Mouse (Mus musculus): ENCODE data around the gene Syt7. TPM values are rescaled to one million over a fixed set of nuclear protein-coding genes. Genes with fewer than 3 reads are reported as not detected.

The Syt7 gene
- polyA plus RNA-seq, 1 experiment = 4.1 TPM

DNA sequence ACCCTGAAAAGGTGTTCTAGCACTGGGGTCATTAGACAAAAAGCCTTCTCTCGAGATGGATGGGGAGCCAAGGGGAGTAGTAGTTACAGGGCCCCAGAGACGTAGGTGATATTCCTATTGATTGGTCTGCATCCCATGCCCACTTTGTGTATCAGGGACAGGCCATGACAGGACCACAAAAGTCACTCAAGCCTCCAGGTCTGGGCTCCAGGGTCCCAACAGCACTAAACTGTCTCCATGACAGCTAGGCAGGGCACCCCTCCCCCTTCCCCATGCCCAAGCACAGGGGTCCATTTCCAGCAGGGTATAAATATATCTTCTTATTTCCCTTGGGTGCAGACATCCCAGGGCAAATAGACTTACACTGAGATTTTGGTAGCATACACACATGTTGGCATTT lies 8.1 kb downstream of the Syt7 start:
- H3K9me3 ChIP-seq (replicated peaks; ENCODE audit: control insufficient read depth, insufficient read depth, low read length, poor library complexity, severe bottlenecking) = no peaks in the 10 kb centered on the region
- TF ChIP-seq CTCF (IDR thresholded peaks at IDR 0.05; ENCODE audit: low read depth, low read length) (no peak), POLR2A (IDR thresholded peaks at IDR 0.05; ENCODE audit: insufficient read depth, low read length) (no peak), EP300 (IDR thresholded peaks at IDR 0.05; ENCODE audit: insufficient read depth, low read depth, low read length) (no peak)
- no peak overlapping the region for H3K27ac ChIP-seq (ENCODE audit: insufficient read depth, low read length)
- H3K9ac ChIP-seq (ENCODE audit: low read depth, poor library complexity, severe bottlenecking) = no peak overlapping the region
- H3K27me3 ChIP-seq (ENCODE audit: control insufficient read depth, insufficient read depth, low read length, poor library complexity, severe bottlenecking) = no peaks in the 10 kb centered on the region
- H3K36me3 ChIP-seq (ENCODE audit: control insufficient read depth, insufficient read depth, low read length, poor library complexity, severe bottlenecking) = no peaks in the 10 kb centered on the region
- H3K4me1 ChIP-seq (ENCODE audit: control insufficient read depth, insufficient read depth, low read length) = no peaks in the 10 kb centered on the region
- H3K4me3 ChIP-seq (ENCODE audit: low read depth, low read length) = no peak overlapping the region

DNA sequence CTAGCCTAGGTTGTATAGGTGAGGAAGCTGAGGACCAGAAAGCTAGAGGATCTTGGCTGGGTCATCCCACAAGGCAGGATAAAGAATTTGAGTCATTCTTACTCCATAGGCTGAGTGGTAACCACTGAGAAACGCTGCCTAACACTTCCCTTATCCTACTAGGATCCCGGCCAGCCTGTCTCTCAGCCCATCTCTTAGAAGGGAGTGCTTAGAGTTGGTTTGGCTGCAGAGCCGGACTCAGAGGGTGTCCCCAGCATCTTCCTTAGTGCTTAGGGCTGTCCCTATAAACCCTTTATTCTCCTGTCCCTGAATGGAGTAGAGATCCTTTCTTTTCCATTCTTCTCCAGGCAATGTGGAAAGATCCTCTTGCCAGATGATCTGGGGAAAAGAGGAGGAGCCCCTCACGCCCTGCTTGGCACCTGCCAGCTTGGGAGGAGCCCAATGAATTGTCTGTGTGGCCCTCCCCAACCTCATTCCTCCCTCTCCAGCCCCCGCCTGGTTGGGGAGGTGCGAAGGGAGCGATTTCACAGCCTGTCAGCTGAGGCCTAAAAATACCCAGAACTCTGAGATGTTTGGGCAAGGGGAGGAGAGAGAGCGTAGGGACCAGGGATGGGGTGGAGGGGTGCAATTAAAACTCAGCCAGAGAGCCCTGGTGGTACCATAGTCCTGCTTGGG lies 8.7 kb downstream of the Syt7 start:
- Histone ChIP-seq H3K27ac (ENCODE audit: insufficient read depth, low read length) (no peak overlapping the region), H3K9me3 (replicated peaks; ENCODE audit: control insufficient read depth, insufficient read depth, low read length, poor library complexity, severe bottlenecking) (no peaks in the 10 kb centered on the region), H3K4me3 (ENCODE audit: low read depth, low read length) (no peak overlapping the region), H3K27me3 (ENCODE audit: control insufficient read depth, insufficient read depth, low read length, poor library complexity, severe bottlenecking) (no peaks in the 10 kb centered on the region), H3K36me3 (ENCODE audit: control insufficient read depth, insufficient read depth, low read length, poor library complexity, severe bottlenecking) (no peaks in the 10 kb centered on the region), H3K4me1 (ENCODE audit: control insufficient read depth, insufficient read depth, low read length) (no peaks in the 10 kb centered on the region), H3K9ac (ENCODE audit: low read depth, poor library complexity, severe bottlenecking) (no peak overlapping the region)
- TF ChIP-seq CTCF (IDR thresholded peaks at IDR 0.05; ENCODE audit: low read depth, low read length) = no peak
- no peak for TF ChIP-seq POLR2A (IDR thresholded peaks at IDR 0.05; ENCODE audit: insufficient read depth, low read length)
- TF ChIP-seq EP300 (IDR thresholded peaks at IDR 0.05; ENCODE audit: insufficient read depth, low read depth, low read length) = no peak

DNA sequence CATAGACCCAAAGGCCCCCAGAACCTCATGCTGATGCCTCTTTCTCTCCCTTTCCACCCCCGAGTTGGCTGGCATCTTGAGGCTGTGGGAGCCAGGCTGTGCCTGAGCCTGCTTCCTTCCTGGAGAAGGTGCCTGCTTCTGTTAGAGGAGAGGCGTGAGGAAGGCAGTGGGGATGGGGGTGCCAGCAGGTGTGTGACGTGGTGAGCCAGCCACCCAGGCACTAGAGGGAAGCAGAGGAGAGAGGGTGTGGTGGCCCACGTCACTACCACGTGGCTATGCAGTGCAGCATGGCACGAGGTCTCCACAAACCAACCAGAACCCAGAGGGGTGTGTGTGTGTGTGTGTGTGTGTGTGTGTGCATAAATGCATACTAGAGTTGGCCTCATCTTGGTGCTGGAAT lies 9.4 kb downstream of the Syt7 start:
- Histone ChIP-seq H3K36me3 (ENCODE audit: control insufficient read depth, insufficient read depth, low read length, poor library complexity, severe bottlenecking) (no peaks in the 10 kb centered on the region), H3K4me1 (ENCODE audit: control insufficient read depth, insufficient read depth, low read length) (no peaks in the 10 kb centered on the region), H3K9ac (ENCODE audit: low read depth, poor library complexity, severe bottlenecking) (no peak overlapping the region), H3K9me3 (replicated peaks; ENCODE audit: control insufficient read depth, insufficient read depth, low read length, poor library complexity, severe bottlenecking) (no peaks in the 10 kb centered on the region), H3K27ac (ENCODE audit: insufficient read depth, low read length) (no peak overlapping the region), H3K27me3 (ENCODE audit: control insufficient read depth, insufficient read depth, low read length, poor library complexity, severe bottlenecking) (no peaks in the 10 kb centered on the region), H3K4me3 (ENCODE audit: low read depth, low read length) (no peak overlapping the region)
- TF ChIP-seq CTCF (IDR thresholded peaks at IDR 0.05; ENCODE audit: low read depth, low read length) (no peak), POLR2A (IDR thresholded peaks at IDR 0.05; ENCODE audit: insufficient read depth, low read length) (no peak), EP300 (IDR thresholded peaks at IDR 0.05; ENCODE audit: insufficient read depth, low read depth, low read length) (no peak)

DNA sequence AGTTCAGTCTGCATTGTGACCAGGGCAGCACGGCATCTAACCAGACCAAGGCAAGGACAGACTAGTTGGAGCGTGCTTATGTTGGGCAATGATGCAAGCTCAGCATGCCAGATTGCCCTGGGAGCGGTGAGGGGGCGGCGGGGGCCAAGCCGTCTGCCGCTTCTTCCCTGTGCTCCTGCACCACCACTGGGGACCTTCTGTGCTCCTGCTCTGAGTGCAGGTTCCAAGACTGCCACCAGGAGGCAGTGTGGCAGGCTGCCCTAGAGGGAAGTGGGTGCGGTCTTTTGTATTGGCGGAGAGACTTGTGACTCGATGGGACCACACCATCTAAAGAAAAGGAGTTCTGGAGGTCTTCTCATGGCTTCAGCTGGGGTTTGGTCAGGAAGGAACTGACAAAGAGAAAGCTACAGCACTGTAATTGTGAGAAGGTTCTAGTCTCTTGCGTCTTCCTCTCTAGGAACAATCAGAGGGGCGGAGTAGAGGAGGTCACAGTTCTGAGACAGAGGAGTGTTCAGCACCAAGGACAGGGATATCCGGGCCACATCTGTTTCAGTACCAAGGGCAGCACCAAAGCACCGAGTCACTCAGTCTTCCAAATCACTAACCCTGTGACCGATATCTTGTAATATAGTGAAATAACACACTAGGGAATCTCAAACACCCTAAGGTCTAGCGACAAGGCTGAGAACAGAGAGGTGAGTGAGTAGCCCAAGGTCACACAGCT lies 14.0 kb downstream of the Syt7 start:
- Histone ChIP-seq H3K4me1 (ENCODE audit: control insufficient read depth, insufficient read depth, low read length) (no peaks in the 10 kb centered on the region), H3K4me3 (ENCODE audit: low read depth, low read length) (no peak overlapping the region), H3K9me3 (replicated peaks; ENCODE audit: control insufficient read depth, insufficient read depth, low read length, poor library complexity, severe bottlenecking) (no peaks in the 10 kb centered on the region), H3K27me3 (ENCODE audit: control insufficient read depth, insufficient read depth, low read length, poor library complexity, severe bottlenecking) (no peaks in the 10 kb centered on the region), H3K36me3 (ENCODE audit: control insufficient read depth, insufficient read depth, low read length, poor library complexity, severe bottlenecking) (no peaks in the 10 kb centered on the region), H3K27ac (ENCODE audit: insufficient read depth, low read length) (no peak overlapping the region), H3K9ac (ENCODE audit: low read depth, poor library complexity, severe bottlenecking) (no peak overlapping the region)
- TF ChIP-seq CTCF (IDR thresholded peaks at IDR 0.05; ENCODE audit: low read depth, low read length) (peak; percentile 95), EP300 (IDR thresholded peaks at IDR 0.05; ENCODE audit: insufficient read depth, low read depth, low read length) (0 out of 2 replicates have a peak, but pooled peaks have one; percentile 9), POLR2A (IDR thresholded peaks at IDR 0.05; ENCODE audit: insufficient read depth, low read length) (no peak)

DNA sequence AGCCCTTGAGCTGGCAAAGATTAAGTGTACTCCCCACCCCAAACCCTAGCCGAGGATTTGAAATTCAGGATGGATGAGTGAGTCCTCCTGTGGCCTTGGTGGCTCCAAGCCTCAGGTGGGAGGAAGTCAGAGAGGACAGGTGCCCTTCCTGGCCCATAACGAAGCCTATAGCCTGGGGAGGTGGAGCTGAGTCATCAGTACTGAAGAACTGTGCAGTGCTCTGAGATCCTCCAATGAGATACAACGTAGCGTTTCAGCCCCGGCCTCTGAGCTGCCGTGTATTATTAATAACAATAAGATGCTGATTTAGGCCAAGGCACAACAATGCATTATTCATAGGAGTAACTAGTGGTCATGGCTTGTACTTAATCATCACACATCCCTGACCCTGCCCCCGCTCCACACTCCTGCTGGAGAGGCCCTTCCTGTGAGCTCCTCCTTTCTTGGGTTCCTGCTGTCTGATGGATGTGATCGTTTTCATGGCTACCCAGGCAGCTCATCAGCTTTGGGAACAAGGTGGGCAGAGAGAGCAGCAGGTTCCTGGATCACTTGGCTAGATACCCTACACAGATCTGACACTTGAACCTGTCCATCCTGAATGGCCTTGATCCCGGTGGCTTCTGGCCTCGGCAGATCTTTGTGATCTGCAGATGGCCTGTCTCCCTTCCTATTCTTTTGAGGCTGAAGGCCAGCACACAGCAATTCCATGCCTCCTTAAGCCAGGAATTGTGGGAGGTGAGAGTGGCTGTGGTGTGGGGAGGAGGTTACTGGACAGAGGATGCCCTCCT lies 14.9 kb downstream of the Syt7 start:
- H3K27ac ChIP-seq (ENCODE audit: insufficient read depth, low read length) = no peak overlapping the region
- no peak overlapping the region for H3K9ac ChIP-seq (ENCODE audit: low read depth, poor library complexity, severe bottlenecking)
- no peaks in the 10 kb centered on the region for H3K4me1 ChIP-seq (ENCODE audit: control insufficient read depth, insufficient read depth, low read length)
- no peaks in the 10 kb centered on the region for H3K36me3 ChIP-seq (ENCODE audit: control insufficient read depth, insufficient read depth, low read length, poor library complexity, severe bottlenecking)
- no peaks in the 10 kb centered on the region for H3K9me3 ChIP-seq (replicated peaks; ENCODE audit: control insufficient read depth, insufficient read depth, low read length, poor library complexity, severe bottlenecking)
- H3K27me3 ChIP-seq (ENCODE audit: control insufficient read depth, insufficient read depth, low read length, poor library complexity, severe bottlenecking) = no peaks in the 10 kb centered on the region
- no peak for TF ChIP-seq POLR2A (IDR thresholded peaks at IDR 0.05; ENCODE audit: insufficient read depth, low read length)
- no peak for TF ChIP-seq CTCF (IDR thresholded peaks at IDR 0.05; ENCODE audit: low read depth, low read length)
- TF ChIP-seq EP300 (IDR thresholded peaks at IDR 0.05; ENCODE audit: insufficient read depth, low read depth, low read length) = no peak
- no peak overlapping the region for H3K4me3 ChIP-seq (ENCODE audit: low read depth, low read length)
